Mouse (Mus musculus): ENCODE results near the gene Dcaf11.
A peak's percentile ranks its signal among the peaks of the same experiment; 100 is the strongest.

The Dcaf11 gene

GRCm38 (mm10) chr14:55559799-55560201 is at the start of gene Dcaf11:
TSS of gene Dcaf11 (plus strand) at chr14:55560006.
- DNase-seq (ENCODE audit: extremely low read depth, insufficient read length, low spot score), result peak; percentile 92

- DNase-seq (ENCODE audit: extremely low read depth, insufficient read length, low spot score), result no peak
Measured at GRCm38 (mm10) chr14:55510125-55510731, 49.6 kb upstream of the Dcaf11 start, which contains the start of gene Cpne6. TSS of gene Cpne6 (plus strand) at chr14:55510445.

GRCm38 (mm10) chr14:55511037-55511436 is 48.8 kb upstream of the Dcaf11 start:
- no peak for DNase-seq (ENCODE audit: extremely low read depth, insufficient read length, low spot score)

- DNase-seq (ENCODE audit: extremely low read depth, insufficient read length, low spot score), result no peak
Measured at GRCm38 (mm10) chr14:55513927-55514326, 45.9 kb upstream of the Dcaf11 start.

- no peak for DNase-seq (ENCODE audit: extremely low read depth, insufficient read length, low spot score)
Measured at GRCm38 (mm10) chr14:55515846-55516245, 44.0 kb upstream of the Dcaf11 start.

- no peak for DNase-seq (ENCODE audit: extremely low read depth, insufficient read length, low spot score)
Measured at GRCm38 (mm10) chr14:55518897-55519296, 40.9 kb upstream of the Dcaf11 start.

- DNase-seq (ENCODE audit: extremely low read depth, insufficient read length, low spot score), result no peak
Measured at GRCm38 (mm10) chr14:55519604-55520003, 40.2 kb upstream of the Dcaf11 start.

GRCm38 (mm10) chr14:55520451-55521361 is 39.1 kb upstream of the Dcaf11 start:
- DNase-seq (ENCODE audit: extremely low read depth, insufficient read length, low spot score), result no peak

- DNase-seq (ENCODE audit: extremely low read depth, insufficient read length, low spot score), result no peak
Measured at GRCm38 (mm10) chr14:55524062-55524461, 35.7 kb upstream of the Dcaf11 start.

GRCm38 (mm10) chr14:55524785-55525184 is 35.0 kb upstream of the Dcaf11 start, which contains the start of gene Nrl:
TSS of gene Nrl (minus strand) at chr14:55524981.
- DNase-seq (ENCODE audit: extremely low read depth, insufficient read length, low spot score), result no peak

- no peak for DNase-seq (ENCODE audit: extremely low read depth, insufficient read length, low spot score)
Measured at GRCm38 (mm10) chr14:55526674-55527073, 33.1 kb upstream of the Dcaf11 start.

- DNase-seq (ENCODE audit: extremely low read depth, insufficient read length, low spot score), result peak; percentile 28
Measured at GRCm38 (mm10) chr14:55527940-55528339, 31.9 kb upstream of the Dcaf11 start.

- DNase-seq (ENCODE audit: extremely low read depth, insufficient read length, low spot score), result no peak
Measured at GRCm38 (mm10) chr14:55536116-55536745, 23.6 kb upstream of the Dcaf11 start.

GRCm38 (mm10) chr14:55540067-55540786 is 19.6 kb upstream of the Dcaf11 start, which contains the start of gene Pck2:
TSS of gene Pck2 (plus strand) at chr14:55540266.
- DNase-seq (ENCODE audit: extremely low read depth, insufficient read length, low spot score), result peak; percentile 95

- peak; percentile 77 for DNase-seq (ENCODE audit: extremely low read depth, insufficient read length, low spot score)
Measured at GRCm38 (mm10) chr14:55540787-55541321, 19.0 kb upstream of the Dcaf11 start.

GRCm38 (mm10) chr14:55542268-55542667 is 17.5 kb upstream of the Dcaf11 start:
- DNase-seq (ENCODE audit: extremely low read depth, insufficient read length, low spot score), result no peak

GRCm38 (mm10) chr14:55544334-55544733 is 15.5 kb upstream of the Dcaf11 start:
- no peak for DNase-seq (ENCODE audit: extremely low read depth, insufficient read length, low spot score)

GRCm38 (mm10) chr14:55550191-55550590 is 9.6 kb upstream of the Dcaf11 start:
- DNase-seq (ENCODE audit: extremely low read depth, insufficient read length, low spot score), result no peak

- no peak for DNase-seq (ENCODE audit: extremely low read depth, insufficient read length, low spot score)
Measured at GRCm38 (mm10) chr14:55551347-55551746, 8.5 kb upstream of the Dcaf11 start.

GRCm38 (mm10) chr14:55551794-55552193 is 8.0 kb upstream of the Dcaf11 start:
- no peak for DNase-seq (ENCODE audit: extremely low read depth, insufficient read length, low spot score)
